In genomic region chr5:123997811-123998210, GRCm38 (mm10) we compare ENCODE assay signal across 12 mouse cellular contexts. TPM values are rescaled to one million over a fixed set of nuclear protein-coding genes. Genes with fewer than 3 reads are reported as not detected.
DNase-seq lines count a peak whose midpoint lies in the region; ATAC-seq and TF ChIP-seq lines count a peak whose summit lies in the region.
"Had no signal": no experiment of that assay in that cellular context is flagged by ENCODE, and none has a peak within 500 bp of the region (broad histone marks: within the 10 kb centered on the region; RNA-seq: fewer than 3 reads in every experiment).

No protein-coding gene starts in this region.

- H3K4me3 ChIP-seq in forebrain, embryonic 14.5 days (ENCODE audit: low read depth, low read length) = no peak overlapping the region
- H3K4me3 ChIP-seq in forebrain, postnatal 0 days (ENCODE audit: low read depth, low read length) = no peak overlapping the region
- no peak overlapping the region for H3K4me3 ChIP-seq in midbrain, embryonic 12.5 days
- no peak overlapping the region for H3K4me3 ChIP-seq in midbrain, embryonic 14.5 days (replicated peaks; ENCODE audit: low read depth, low read length)
- no peak overlapping the region for H3K4me3 ChIP-seq in limb, embryonic 10.5 days
- no peak overlapping the region for H3K4me3 ChIP-seq in lung, adult 2 months (replicated peaks; ENCODE audit: extremely low read depth, low read depth, low read length)

- H3K4me1 ChIP-seq in forebrain, embryonic 14.5 days (ENCODE audit: control insufficient read depth, insufficient read depth, low read length) = peaks cover 4% of the 10 kb centered on the region; the same call in 1 of the 2 replicates
- no peaks in the 10 kb centered on the region for H3K4me1 ChIP-seq in forebrain, postnatal 0 days (ENCODE audit: insufficient read depth)
- 0 out of 2 replicates have a peak, but pooled peaks cover 7% of the 10 kb centered on the region for H3K4me1 ChIP-seq in midbrain, embryonic 12.5 days
- H3K4me1 ChIP-seq in midbrain, embryonic 14.5 days (ENCODE audit: control insufficient read depth, insufficient read depth, low read length) = 0 out of 2 replicates have a peak, but pooled peaks cover 1% of the 10 kb centered on the region
- H3K4me1 ChIP-seq in limb, embryonic 10.5 days = peaks cover 14% of the 10 kb centered on the region; the same call in 1 of the 2 replicates
- no peaks in the 10 kb centered on the region for H3K4me1 ChIP-seq in lung, adult 2 months (ENCODE audit: control insufficient read depth, insufficient read depth, low read length)

- H3K4me2 ChIP-seq in forebrain, embryonic 14.5 days (ENCODE audit: low read length) = no peak overlapping the region
- no peak overlapping the region for H3K4me2 ChIP-seq in forebrain, postnatal 0 days (ENCODE audit: low read depth)
- no peak overlapping the region for H3K4me2 ChIP-seq in midbrain, embryonic 12.5 days (replicated peaks)
- H3K4me2 ChIP-seq in midbrain, embryonic 14.5 days (ENCODE audit: low read length) = no peak overlapping the region

- H3K9ac ChIP-seq in forebrain, embryonic 14.5 days (ENCODE audit: low read length) = no peak overlapping the region; the same call in 1 of the 2 replicates
- H3K9ac ChIP-seq in forebrain, postnatal 0 days = no peak overlapping the region
- 0 out of 2 replicates have a peak overlapping the region, but pooled peaks have one; percentile 4 for H3K9ac ChIP-seq in midbrain, embryonic 12.5 days (replicated peaks)
- H3K9ac ChIP-seq in midbrain, embryonic 14.5 days (replicated peaks; ENCODE audit: low read length) = no peak overlapping the region

- ATAC-seq in forebrain, embryonic 14.5 days = no peak
- no peak for ATAC-seq in forebrain, postnatal 0 days
- ATAC-seq in midbrain, embryonic 12.5 days (ENCODE audit: low FRiP score, low read depth) = no peak
- no peak for ATAC-seq in midbrain, embryonic 14.5 days (ENCODE audit: low FRiP score, low TSS enrichment)
- ATAC-seq: CD4-positive, CD25-positive, alpha-beta regulatory T cell, adult 4 months had no signal

- H3K27ac ChIP-seq in forebrain, embryonic 14.5 days (ENCODE audit: low read depth, low read length) = peak overlapping the region; percentile 75
- no peak overlapping the region for H3K27ac ChIP-seq in forebrain, postnatal 0 days (ENCODE audit: low read depth, low read length)
- H3K27ac ChIP-seq in midbrain, embryonic 12.5 days (replicated peaks) = no peak overlapping the region
- H3K27ac ChIP-seq in midbrain, embryonic 14.5 days (replicated peaks; ENCODE audit: low read depth, low read length) = no peak overlapping the region
- peak overlapping the region; percentile 21; the same call in 1 of the 2 replicates for H3K27ac ChIP-seq in limb, embryonic 10.5 days

- no peak for TF ChIP-seq POLR2A in lung, adult 2 months (IDR thresholded peaks at IDR 0.05; ENCODE audit: borderline replicate concordance, extremely low read depth, low read depth, low read length)

- TF ChIP-seq CTCF in forebrain, postnatal 0 days (IDR thresholded peaks at IDR 0.05; ENCODE audit: low read depth) = no peak
- no peak for TF ChIP-seq CTCF in lung, adult 2 months (IDR thresholded peaks at IDR 0.05; ENCODE audit: insufficient read depth, low read length)

- no peaks in the 10 kb centered on the region for H3K27me3 ChIP-seq in forebrain, embryonic 14.5 days (replicated peaks; ENCODE audit: control insufficient read depth, insufficient read depth, low read length)
- H3K27me3 ChIP-seq in forebrain, postnatal 0 days (ENCODE audit: insufficient read depth, low read length) = no peaks in the 10 kb centered on the region
- H3K27me3 ChIP-seq in midbrain, embryonic 12.5 days = no peaks in the 10 kb centered on the region
- H3K27me3 ChIP-seq in midbrain, embryonic 14.5 days (ENCODE audit: control insufficient read depth, insufficient read depth, low read length) = no peaks in the 10 kb centered on the region
- no peaks in the 10 kb centered on the region for H3K27me3 ChIP-seq in limb, embryonic 10.5 days (ENCODE audit: low read depth, poor library complexity, severe bottlenecking)

- DNase-seq in forebrain, embryonic 14.5 days (ENCODE audit: low spot score) = no peak
- DNase-seq in forebrain, postnatal 0 days = no peak
- no peak for DNase-seq in midbrain, embryonic 14.5 days
- DNase-seq in brain, adult 2 months (ENCODE audit: low read depth, low spot score) = peak; percentile 83
- no peak for DNase-seq in limb, embryonic 10.5 days (ENCODE audit: low spot score)
- DNase-seq in adrenal gland, postnatal 14 days = no peak
- no peak for DNase-seq in lung, adult 2 months
- DNase-seq: adrenal gland, postnatal 10 days; heart, postnatal 4 days; thymus, adult 2 months had no signal

- H3K36me3 ChIP-seq in forebrain, embryonic 14.5 days (ENCODE audit: control insufficient read depth, insufficient read depth, low read length) = peaks cover 32% of the 10 kb centered on the region
- H3K36me3 ChIP-seq in forebrain, postnatal 0 days (ENCODE audit: insufficient read depth) = peaks cover 30% of the 10 kb centered on the region
- peaks cover 8% of the 10 kb centered on the region; the same call in 1 of the 2 replicates for H3K36me3 ChIP-seq in midbrain, embryonic 12.5 days
- H3K36me3 ChIP-seq in midbrain, embryonic 14.5 days (ENCODE audit: control insufficient read depth, insufficient read depth, low read length) = 0 out of 2 replicates have a peak, but pooled peaks cover 15% of the 10 kb centered on the region
- peaks cover 6% of the 10 kb centered on the region; the same call in 1 of the 2 replicates for H3K36me3 ChIP-seq in limb, embryonic 10.5 days

- no peaks in the 10 kb centered on the region for H3K9me3 ChIP-seq in forebrain, embryonic 14.5 days (replicated peaks; ENCODE audit: control insufficient read depth, low read length)
- no peaks in the 10 kb centered on the region for H3K9me3 ChIP-seq in forebrain, postnatal 0 days (ENCODE audit: low read length)
- H3K9me3 ChIP-seq in midbrain, embryonic 12.5 days = no peaks in the 10 kb centered on the region
- H3K9me3 ChIP-seq in midbrain, embryonic 14.5 days (ENCODE audit: control insufficient read depth, low read length) = no peaks in the 10 kb centered on the region
- H3K9me3 ChIP-seq in limb, embryonic 10.5 days (replicated peaks) = no peaks in the 10 kb centered on the region

- 45% methylated on average over 16 of the region's 16 CpGs for WGBS in forebrain, embryonic 14.5 days
- 54% methylated on average over 16 of the region's 16 CpGs for WGBS in forebrain, postnatal 0 days
- WGBS in midbrain, embryonic 12.5 days = 90% methylated on average over 16 of the region's 16 CpGs
- 81% methylated on average over 16 of the region's 16 CpGs for WGBS in midbrain, embryonic 14.5 days
- WGBS in limb, embryonic 10.5 days = 89% methylated on average over 16 of the region's 16 CpGs
- 73% methylated on average over 16 of the region's 16 CpGs for WGBS in lung, adult 2 months

RNA-seq across cellular contexts. Expression of gene Hip1r, which starts 24.4 kb away (rescaled TPM):
- 12.4 and 27.1 TPM in 2 replicates for polyA plus RNA-seq in forebrain, embryonic 14.5 days (2014; fragmentation: Nextera tagmentation; extraction: Ambion mirVana)
- 52.2 and 55.0 TPM in 2 replicates for total RNA-seq in forebrain, postnatal 0 days (2014; rRNA removed)
- polyA plus RNA-seq in forebrain, postnatal 0 days (2015; fragmentation: Nextera tagmentation; extraction: Ambion mirVana) = 22.2 and 29.8 TPM in 2 replicates
- polyA plus RNA-seq in midbrain, embryonic 12.5 days (2016; fragmentation: Nextera tagmentation; extraction: Ambion mirVana) = 13.9 and 15.5 TPM in 2 replicates
- polyA plus RNA-seq in midbrain, embryonic 14.5 days (2014; fragmentation: Nextera tagmentation; extraction: Ambion mirVana) = 22.5 and 24.7 TPM in 2 replicates
- 7.1 and 8.3 TPM in 2 replicates for polyA plus RNA-seq in limb, embryonic 10.5 days (2016; fragmentation: Nextera tagmentation; extraction: Ambion mirVana)
- 18.0 and 26.6 TPM in 2 replicates for total RNA-seq in adrenal gland, postnatal 14 days (2021)
- polyA plus RNA-seq in lung, adult 2 months (2012; rRNA removed) = 31.9 and 36.4 TPM in 2 replicates

RNA-seq across cellular contexts. Expression of gene Vps37b, which starts 34.3 kb away (rescaled TPM):
- polyA plus RNA-seq in forebrain, embryonic 14.5 days (2014; fragmentation: Nextera tagmentation; extraction: Ambion mirVana) = 70.5 and 86.6 TPM in 2 replicates
- total RNA-seq in forebrain, postnatal 0 days (2014; rRNA removed) = 62.0 and 62.2 TPM in 2 replicates
- 76.5 and 90.8 TPM in 2 replicates for polyA plus RNA-seq in forebrain, postnatal 0 days (2015; fragmentation: Nextera tagmentation; extraction: Ambion mirVana)
- polyA plus RNA-seq in midbrain, embryonic 12.5 days (2016; fragmentation: Nextera tagmentation; extraction: Ambion mirVana) = 68.0 and 74.2 TPM in 2 replicates
- 58.0 and 72.4 TPM in 2 replicates for polyA plus RNA-seq in midbrain, embryonic 14.5 days (2014; fragmentation: Nextera tagmentation; extraction: Ambion mirVana)
- polyA plus RNA-seq in limb, embryonic 10.5 days (2016; fragmentation: Nextera tagmentation; extraction: Ambion mirVana) = 40.5 and 42.6 TPM in 2 replicates
- 65.2 and 85.1 TPM in 2 replicates for total RNA-seq in adrenal gland, postnatal 14 days (2021)
- 36.6 and 39.3 TPM in 2 replicates for polyA plus RNA-seq in lung, adult 2 months (2012; rRNA removed)

Comparison
In these comparisons a context has a peak if more than half of its experiments do, and no peak if none do; other contexts are left out.
1. H3K27ac ChIP-seq: peak in forebrain, embryonic 14.5 days (single experiment) and limb, embryonic 10.5 days (single experiment); none in forebrain, postnatal 0 days (single experiment), midbrain, embryonic 12.5 days (single experiment) and midbrain, embryonic 14.5 days (single experiment).